Mouse (Mus musculus): ENCODE measurements around the gene Foxc1. TPM values are rescaled to one million over a fixed set of nuclear protein-coding genes. Genes with fewer than 3 reads are reported as not detected.

Foxc1 gene
- polyA plus RNA-seq, 1 experiment from 2014 or later: 5.0 TPM

- H3K4me1 ChIP-seq (ENCODE audit: control insufficient read depth in 2 of 2, insufficient read depth in 2 of 2, low read length in 2 of 2): peaks cover 5 to 13% of the 10 kb centered on the region in 2 experiments
- no peaks in the 10 kb centered on the region for H3K9me3 ChIP-seq (ENCODE audit: control insufficient read depth, low read length)
- WGBS: under 1% methylated on average over 51 of the region's 65 CpGs
- ATAC-seq (ENCODE audit: insufficient number of reproducible peaks, insufficient read depth, low FRiP score, low read depth): no peak
- H3K27me3 ChIP-seq (ENCODE audit: control insufficient read depth, insufficient read depth, low read length): peaks cover 64% of the 10 kb centered on the region
- peak overlapping the region; percentile 69 for H3K4me2 ChIP-seq (ENCODE audit: low read length)
- H3K4me3 ChIP-seq (ENCODE audit: control insufficient read depth in 1 of 2, insufficient read depth in 1 of 2, low read depth in 1 of 2, low read length in 2 of 2): peak overlapping the region; percentile 47 to 72
- H3K27ac ChIP-seq (replicated peaks in 1 of 2; ENCODE audit: control insufficient read depth in 1 of 2, insufficient read depth in 1 of 2, low read depth in 2 of 2, low read length in 2 of 2): peak overlapping the region; percentile 59 to 61
- no peaks in the 10 kb centered on the region for H3K36me3 ChIP-seq (ENCODE audit: control insufficient read depth, insufficient read depth, low read length)
- peak overlapping the region; percentile 78 for H3K9ac ChIP-seq (ENCODE audit: low read length)
Observed at GRCm38 (mm10) chr13:31810693-31811541, 4.5 kb downstream of the Foxc1 start.

GRCm38 (mm10) chr13:31811542-31812021 lies 5.1 kb downstream of the Foxc1 start:
- peaks cover 7 to 12% of the 10 kb centered on the region in 2 experiments for H3K4me1 ChIP-seq (ENCODE audit: control insufficient read depth in 2 of 2, insufficient read depth in 2 of 2, low read length in 2 of 2)
- WGBS: 17% methylated on average over 36 of the region's 44 CpGs
- H3K27ac ChIP-seq (replicated peaks in 1 of 2; ENCODE audit: control insufficient read depth in 1 of 2, insufficient read depth in 1 of 2, low read depth in 2 of 2, low read length in 2 of 2): peak overlapping the region; percentile 49 to 61
- H3K4me3 ChIP-seq (ENCODE audit: control insufficient read depth in 1 of 2, insufficient read depth in 1 of 2, low read depth in 1 of 2, low read length in 2 of 2): peak overlapping the region; percentile 47 to 72
- ATAC-seq (ENCODE audit: insufficient number of reproducible peaks, insufficient read depth, low FRiP score, low read depth): no peak
- H3K9me3 ChIP-seq (ENCODE audit: control insufficient read depth, low read length): no peaks in the 10 kb centered on the region
- H3K36me3 ChIP-seq (ENCODE audit: control insufficient read depth, insufficient read depth, low read length): no peaks in the 10 kb centered on the region
- H3K9ac ChIP-seq (ENCODE audit: low read length): peak overlapping the region; percentile 78
- H3K4me2 ChIP-seq (ENCODE audit: low read length): peak overlapping the region; percentile 69
- peaks cover 64% of the 10 kb centered on the region for H3K27me3 ChIP-seq (ENCODE audit: control insufficient read depth, insufficient read depth, low read length)

- 78% methylated on average over 2 of the region's 2 CpGs for WGBS
- H3K9ac ChIP-seq (ENCODE audit: low read length): peak overlapping the region; percentile 78
Observed at GRCm38 (mm10) chr13:31812701-31813100, 6.3 kb downstream of the Foxc1 start.

GRCm38 (mm10) chr13:31815383-31816003 lies 9.1 kb downstream of the Foxc1 start:
- Histone ChIP-seq H3K9ac (ENCODE audit: low read length) (no peak overlapping the region), H3K4me1 (ENCODE audit: control insufficient read depth in 2 of 2, insufficient read depth in 2 of 2, low read length in 2 of 2) (peaks cover 12 to 20% of the 10 kb centered on the region in 2 experiments), H3K27ac (replicated peaks in 1 of 2; ENCODE audit: control insufficient read depth in 1 of 2, insufficient read depth in 1 of 2, low read depth in 2 of 2, low read length in 2 of 2) (0 out of 4 replicates have a peak overlapping the region, but pooled peaks have one; percentile 15 to 28), H3K4me3 (ENCODE audit: control insufficient read depth in 1 of 2, insufficient read depth in 1 of 2, low read depth in 1 of 2, low read length in 2 of 2) (no peak overlapping the region), H3K4me2 (ENCODE audit: low read length) (no peak overlapping the region; the same call in 1 of the 2 replicates), H3K36me3 (ENCODE audit: control insufficient read depth, insufficient read depth, low read length) (no peaks in the 10 kb centered on the region), H3K27me3 (ENCODE audit: control insufficient read depth, insufficient read depth, low read length) (peaks cover 59% of the 10 kb centered on the region), H3K9me3 (ENCODE audit: control insufficient read depth, low read length) (no peaks in the 10 kb centered on the region)
- 0 out of 2 replicates have a peak, but pooled peaks have one; percentile 9 for ATAC-seq (ENCODE audit: insufficient number of reproducible peaks, insufficient read depth, low FRiP score, low read depth)
- 33% methylated on average over 15 of the region's 15 CpGs for WGBS

More at GRCm38 (mm10) chr13:31812701-31813100, 6.3 kb downstream of the Foxc1 start:
- ATAC-seq (ENCODE audit: insufficient number of reproducible peaks, insufficient read depth, low FRiP score, low read depth): no peak
- Histone ChIP-seq H3K4me3 (ENCODE audit: control insufficient read depth in 1 of 2, insufficient read depth in 1 of 2, low read depth in 1 of 2, low read length in 2 of 2) (peak overlapping the region; percentile 10 to 16; a peak in 3 of 4 replicates), H3K4me1 (ENCODE audit: control insufficient read depth in 2 of 2, insufficient read depth in 2 of 2, low read length in 2 of 2) (peaks cover 7 to 14% of the 10 kb centered on the region in 2 experiments), H3K36me3 (ENCODE audit: control insufficient read depth, insufficient read depth, low read length) (no peaks in the 10 kb centered on the region), H3K4me2 (ENCODE audit: low read length) (peak overlapping the region; percentile 69), H3K27ac (replicated peaks in 1 of 2; ENCODE audit: control insufficient read depth in 1 of 2, insufficient read depth in 1 of 2, low read depth in 2 of 2, low read length in 2 of 2) (peak overlapping the region in 1 of 2 experiments; percentile 4; a peak in 1 of 4 replicates), H3K9me3 (ENCODE audit: control insufficient read depth, low read length) (no peaks in the 10 kb centered on the region), H3K27me3 (ENCODE audit: control insufficient read depth, insufficient read depth, low read length) (peaks cover 65% of the 10 kb centered on the region)

GRCm38 (mm10) chr13:31818337-31818736 lies 11.9 kb downstream of the Foxc1 start:
- no peak overlapping the region for H3K27ac ChIP-seq (replicated peaks in 1 of 2; ENCODE audit: control insufficient read depth in 1 of 2, insufficient read depth in 1 of 2, low read depth in 2 of 2, low read length in 2 of 2)
- H3K4me1 ChIP-seq (ENCODE audit: control insufficient read depth in 2 of 2, insufficient read depth in 2 of 2, low read length in 2 of 2): peaks cover 17 to 39% of the 10 kb centered on the region in 2 experiments
- H3K4me3 ChIP-seq (ENCODE audit: control insufficient read depth in 1 of 2, insufficient read depth in 1 of 2, low read depth in 1 of 2, low read length in 2 of 2): no peak overlapping the region
- no peak for ATAC-seq (ENCODE audit: insufficient number of reproducible peaks, insufficient read depth, low FRiP score, low read depth)
- WGBS: 51% methylated on average over 7 of the region's 7 CpGs
- no peaks in the 10 kb centered on the region for H3K9me3 ChIP-seq (ENCODE audit: control insufficient read depth, low read length)
- H3K36me3 ChIP-seq (ENCODE audit: control insufficient read depth, insufficient read depth, low read length): no peaks in the 10 kb centered on the region
- no peak overlapping the region for H3K9ac ChIP-seq (ENCODE audit: low read length)
- H3K27me3 ChIP-seq (ENCODE audit: control insufficient read depth, insufficient read depth, low read length): peaks cover 31% of the 10 kb centered on the region
- no peak overlapping the region for H3K4me2 ChIP-seq (ENCODE audit: low read length)

- no peaks in the 10 kb centered on the region for H3K36me3 ChIP-seq (ENCODE audit: control insufficient read depth, insufficient read depth, low read length)
- H3K4me2 ChIP-seq (ENCODE audit: low read length): peak overlapping the region; percentile 76; the same call in 1 of the 2 replicates
- peaks cover 18% of the 10 kb centered on the region; the same call in 1 of the 2 replicates for H3K27me3 ChIP-seq (ENCODE audit: control insufficient read depth, insufficient read depth, low read length)
- ATAC-seq (ENCODE audit: insufficient number of reproducible peaks, insufficient read depth, low FRiP score, low read depth): no peak
- 35% methylated on average over 14 of the region's 14 CpGs for WGBS
- peaks cover 17 to 36% of the 10 kb centered on the region in 2 experiments for H3K4me1 ChIP-seq (ENCODE audit: control insufficient read depth in 2 of 2, insufficient read depth in 2 of 2, low read length in 2 of 2)
- no peak overlapping the region for H3K4me3 ChIP-seq (ENCODE audit: control insufficient read depth in 1 of 2, insufficient read depth in 1 of 2, low read depth in 1 of 2, low read length in 2 of 2)
- no peaks in the 10 kb centered on the region for H3K9me3 ChIP-seq (ENCODE audit: control insufficient read depth, low read length)
- H3K27ac ChIP-seq (replicated peaks in 1 of 2; ENCODE audit: control insufficient read depth in 1 of 2, insufficient read depth in 1 of 2, low read depth in 2 of 2, low read length in 2 of 2): peak overlapping the region; percentile 1 to 17; a peak in 2 of 4 replicates
- H3K9ac ChIP-seq (ENCODE audit: low read length): no peak overlapping the region
Observed at GRCm38 (mm10) chr13:31819664-31820405, 13.4 kb downstream of the Foxc1 start.

- Histone ChIP-seq H3K4me3 (ENCODE audit: control insufficient read depth in 1 of 2, insufficient read depth in 1 of 2, low read depth in 1 of 2, low read length in 2 of 2) (peak overlapping the region; percentile 27 to 41), H3K4me1 (ENCODE audit: control insufficient read depth in 2 of 2, insufficient read depth in 2 of 2, low read length in 2 of 2) (peaks cover 16 to 34% of the 10 kb centered on the region in 2 experiments), H3K27ac (replicated peaks in 1 of 2; ENCODE audit: control insufficient read depth in 1 of 2, insufficient read depth in 1 of 2, low read depth in 2 of 2, low read length in 2 of 2) (peak overlapping the region; percentile 61 to 74), H3K27me3 (ENCODE audit: control insufficient read depth, insufficient read depth, low read length) (peaks cover 22% of the 10 kb centered on the region; the same call in 1 of the 2 replicates), H3K9ac (ENCODE audit: low read length) (peak overlapping the region; percentile 74), H3K4me2 (ENCODE audit: low read length) (peak overlapping the region; percentile 76), H3K9me3 (ENCODE audit: control insufficient read depth, low read length) (no peaks in the 10 kb centered on the region), H3K36me3 (ENCODE audit: control insufficient read depth, insufficient read depth, low read length) (no peaks in the 10 kb centered on the region)
- 2% methylated on average over 16 of the region's 16 CpGs for WGBS
- peak; percentile 78 for ATAC-seq (ENCODE audit: insufficient number of reproducible peaks, insufficient read depth, low FRiP score, low read depth)
Observed at GRCm38 (mm10) chr13:31820587-31821017, 14.2 kb downstream of the Foxc1 start.
